ENCODE assay signal across 16 mouse cellular contexts in the genomic region with DNA sequence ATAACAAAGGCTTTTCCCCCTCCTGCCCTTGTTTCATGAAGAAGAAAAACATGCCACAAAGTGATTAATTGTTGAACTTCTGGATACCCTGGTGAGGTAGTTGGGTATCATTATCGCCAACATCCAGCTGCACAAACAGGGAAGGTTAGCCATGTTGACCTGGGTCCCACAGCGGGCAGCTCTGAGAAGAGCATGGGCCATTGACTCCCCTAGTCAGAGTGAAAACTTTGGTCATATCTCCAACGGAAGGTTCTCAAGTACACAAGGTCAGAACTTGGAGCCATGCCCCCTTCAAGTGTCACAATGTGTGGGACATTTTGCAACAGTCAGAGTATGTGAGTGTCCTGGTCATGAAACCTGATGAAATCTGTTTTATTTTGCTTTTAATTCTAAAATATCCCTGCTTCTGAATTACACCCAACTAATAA.
DNase-seq lines count a peak whose midpoint lies in the region; ATAC-seq and TF ChIP-seq lines count a peak whose summit lies in the region.
"Had no signal": no experiment of that assay in that cellular context is flagged by ENCODE, and none has a peak within 500 bp of the region (broad histone marks: within the 10 kb centered on the region; RNA-seq: fewer than 3 reads in every experiment).

No protein-coding gene starts in this region.

- H3K36me3 ChIP-seq in kidney, embryonic 14.5 days (ENCODE audit: control insufficient read depth, insufficient read depth, low read length): no peaks in the 10 kb centered on the region
- no peaks in the 10 kb centered on the region for H3K36me3 ChIP-seq in midbrain, embryonic 10.5 days
- H3K36me3 ChIP-seq in midbrain, postnatal 0 days (ENCODE audit: insufficient read depth, low read length): no peaks in the 10 kb centered on the region
- H3K36me3 ChIP-seq in stomach, embryonic 16.5 days (ENCODE audit: control insufficient read depth, insufficient read depth, low read length): no peaks in the 10 kb centered on the region
- H3K36me3 ChIP-seq: forebrain, embryonic 12.5 days; heart, embryonic 12.5 days; midbrain, embryonic 12.5 days had no signal

- H3K9me3 ChIP-seq in kidney, embryonic 14.5 days (ENCODE audit: control insufficient read depth, low read length): peaks cover 3% of the 10 kb centered on the region; the same call in 1 of the 2 replicates
- no peaks in the 10 kb centered on the region for H3K9me3 ChIP-seq in midbrain, embryonic 10.5 days (replicated peaks)
- no peaks in the 10 kb centered on the region for H3K9me3 ChIP-seq in midbrain, postnatal 0 days (ENCODE audit: low read length)
- H3K9me3 ChIP-seq in stomach, embryonic 16.5 days (replicated peaks; ENCODE audit: control insufficient read depth, low read length): no peaks in the 10 kb centered on the region
- H3K9me3 ChIP-seq: midbrain, embryonic 12.5 days had no signal

- no peak overlapping the region for H3K9ac ChIP-seq in kidney, embryonic 14.5 days (ENCODE audit: low read depth, low read length)
- no peak overlapping the region for H3K9ac ChIP-seq in midbrain, postnatal 0 days (replicated peaks; ENCODE audit: low read length, poor library complexity, severe bottlenecking)
- H3K9ac ChIP-seq in stomach, embryonic 16.5 days (ENCODE audit: low read length): no peak overlapping the region
- H3K9ac ChIP-seq: forebrain, embryonic 12.5 days; heart, embryonic 12.5 days; liver, embryonic 14.5 days; midbrain, embryonic 12.5 days had no signal

- H3K4me3 ChIP-seq in kidney, embryonic 14.5 days (ENCODE audit: low read length): no peak overlapping the region
- H3K4me3 ChIP-seq in midbrain, embryonic 10.5 days: no peak overlapping the region
- no peak overlapping the region for H3K4me3 ChIP-seq in midbrain, postnatal 0 days (ENCODE audit: low read depth, low read length)
- H3K4me3 ChIP-seq in stomach, embryonic 16.5 days (replicated peaks; ENCODE audit: low read length): no peak overlapping the region
- H3K4me3 ChIP-seq: forebrain, embryonic 12.5 days; heart, embryonic 12.5 days; midbrain, embryonic 12.5 days; myocyte had no signal

- no peak overlapping the region for H3K4me2 ChIP-seq in kidney, embryonic 14.5 days (replicated peaks; ENCODE audit: low read depth, low read length)
- H3K4me2 ChIP-seq in midbrain, postnatal 0 days (ENCODE audit: low read depth, low read length, poor library complexity, severe bottlenecking): no peak overlapping the region
- H3K4me2 ChIP-seq in stomach, embryonic 16.5 days (ENCODE audit: low read depth, low read length): no peak overlapping the region
- H3K4me2 ChIP-seq: forebrain, embryonic 12.5 days; heart, embryonic 12.5 days; midbrain, embryonic 12.5 days had no signal

- ATAC-seq in kidney, embryonic 14.5 days (ENCODE audit: low FRiP score, low TSS enrichment): peak; percentile 96
- no peak for ATAC-seq in midbrain, postnatal 0 days (ENCODE audit: low FRiP score)
- ATAC-seq in stomach, embryonic 16.5 days (ENCODE audit: insufficient read depth, low FRiP score): 0 out of 2 replicates have a peak, but pooled peaks have one; percentile 7

- no peaks in the 10 kb centered on the region for H3K4me1 ChIP-seq in kidney, embryonic 14.5 days (ENCODE audit: control insufficient read depth, insufficient read depth, low read length)
- H3K4me1 ChIP-seq in midbrain, embryonic 10.5 days: no peaks in the 10 kb centered on the region
- H3K4me1 ChIP-seq in midbrain, postnatal 0 days (ENCODE audit: insufficient read depth, low read length): no peaks in the 10 kb centered on the region
- no peaks in the 10 kb centered on the region for H3K4me1 ChIP-seq in stomach, embryonic 16.5 days (ENCODE audit: control insufficient read depth, insufficient read depth, low read length)
- H3K4me1 ChIP-seq: forebrain, embryonic 12.5 days; heart, embryonic 12.5 days; midbrain, embryonic 12.5 days had no signal

- DNase-seq in kidney, adult 18-20 months: no peak
- DNase-seq in midbrain, embryonic 10.5 days (ENCODE audit: low spot score): peak; percentile 27
- DNase-seq in midbrain, postnatal 0 days (ENCODE audit: low spot score): no peak
- peak; percentile 23 for DNase-seq in embryo, embryonic 11.5 days (ENCODE audit: low read depth, low spot score)
- no peak for DNase-seq in layer of hippocampus, adult 11-12 months (ENCODE audit: low spot score)
- DNase-seq: cerebellum, adult 18-20 months; cerebellum, postnatal 36 days; kidney, adult 8-10 months; left cerebral cortex, postnatal 4 days had no signal

- no peak overlapping the region for H3K27ac ChIP-seq in kidney, embryonic 14.5 days (ENCODE audit: low read depth, low read length)
- H3K27ac ChIP-seq in midbrain, embryonic 10.5 days (replicated peaks): no peak overlapping the region
- no peak overlapping the region for H3K27ac ChIP-seq in midbrain, postnatal 0 days (ENCODE audit: low read depth, low read length)
- H3K27ac ChIP-seq in stomach, embryonic 16.5 days (ENCODE audit: low read length): no peak overlapping the region
- H3K27ac ChIP-seq: forebrain, embryonic 12.5 days; liver, embryonic 14.5 days; midbrain, embryonic 12.5 days had no signal

- H3K27me3 ChIP-seq in kidney, embryonic 14.5 days (ENCODE audit: control insufficient read depth, insufficient read depth, low read length): no peaks in the 10 kb centered on the region
- H3K27me3 ChIP-seq in midbrain, embryonic 10.5 days (ENCODE audit: low read depth, poor library complexity, severe bottlenecking): no peaks in the 10 kb centered on the region
- no peaks in the 10 kb centered on the region for H3K27me3 ChIP-seq in midbrain, postnatal 0 days (ENCODE audit: insufficient read depth, low read length)
- H3K27me3 ChIP-seq in stomach, embryonic 16.5 days (ENCODE audit: control insufficient read depth, insufficient read depth, low read length): no peaks in the 10 kb centered on the region
- H3K27me3 ChIP-seq: forebrain, embryonic 12.5 days; heart, embryonic 12.5 days; midbrain, embryonic 12.5 days had no signal

- no peak for TF ChIP-seq CTCF in midbrain, postnatal 0 days (IDR thresholded peaks at IDR 0.05)

- WGBS in kidney, embryonic 14.5 days: 16% methylated on average over 3 of the region's 3 CpGs
- 69% methylated on average over 3 of the region's 3 CpGs for WGBS in midbrain, embryonic 10.5 days
- 77% methylated on average over 3 of the region's 3 CpGs for WGBS in midbrain, postnatal 0 days
- WGBS in stomach, embryonic 16.5 days: 51% methylated on average over 3 of the region's 3 CpGs

Comparison
In these comparisons a context has a peak if more than half of its experiments do, and no peak if none do; other contexts are left out.
1. DNase-seq: peak in midbrain, embryonic 10.5 days (single experiment) and embryo, embryonic 11.5 days (single experiment); none in kidney, adult 18-20 months (single experiment), midbrain, postnatal 0 days (single experiment) and layer of hippocampus, adult 11-12 months (single experiment).